Mouse (Mus musculus) embryonic facial prominence, embryonic 12.5 days (tissue): ENCODE measurements around the gene Ppp1r2. TPM values are rescaled to one million over a fixed set of nuclear protein-coding genes. Genes with fewer than 3 reads are reported as not detected.

Source experiments
- ATAC-seq: fragments of 200-750 bp; cut with Nextera tagmentation; 2 replicates; pipeline ENCODE4 v1.8.0; 2017; ENCODE audit not compliant: insufficient number of reproducible peaks, insufficient read depth, low FRiP score, low TSS enrichment
- H3K27ac ChIP-seq: fragments of 300-500 bp; sonication (generic); 2 replicates; pipeline ENCODE4 v1.5.1; 2016; ENCODE audit warnings: mild to moderate bottlenecking
- H3K27me3 ChIP-seq: fragments of 300-500 bp; sonication (generic); 2 replicates; pipeline ENCODE4 v1.6.1; 2016; ENCODE audit warnings: mild to moderate bottlenecking, moderate library complexity
- H3K36me3 ChIP-seq: fragments of 300-500 bp; sonication (generic); 2 replicates; pipeline ENCODE4 v1.6.1; 2016; ENCODE audit warnings: mild to moderate bottlenecking
- H3K4me1 ChIP-seq: fragments of 300-500 bp; sonication (generic); 2 replicates; pipeline ENCODE4 v1.6.1; 2016
- H3K4me2 ChIP-seq: fragments of 300-500 bp; sonication (generic); replicated peaks from 2 replicates; pipeline ENCODE4 v1.6.1; 2016; ENCODE audit warnings: mild to moderate bottlenecking, moderate library complexity
- H3K4me3 ChIP-seq: fragments of 300-500 bp; sonication (generic); 2 replicates; pipeline ENCODE4 v1.5.1; 2016; ENCODE audit warnings: mild to moderate bottlenecking
- H3K9ac ChIP-seq: fragments of 300-500 bp; sonication (generic); 2 replicates; pipeline ENCODE4 v1.6.1; 2016; ENCODE audit warnings: mild to moderate bottlenecking, moderate library complexity
- H3K9me3 ChIP-seq: fragments of 300-500 bp; sonication (generic); 2 replicates; pipeline ENCODE4 v1.6.1; 2016; ENCODE audit warnings: mild to moderate bottlenecking, moderate library complexity
- WGBS: fragments of 180-500 bp; shearing (Covaris S2); methylation state at CpG from one replicate; pipeline ENCODE4 v1.1.7; 2016; 5-methylcytosine and 5-hydroxymethylcytosine counted together
- polyA plus RNA-seq: library from polyadenylated mRNA; unstranded; fragments of >200 nt; fragmentation: Nextera tagmentation; extraction: Ambion mirVana; gene quantifications from 2 replicates; pipeline ENCODE4 v1.2.1, GENCODE M21; 2016

Gene Ppp1r2
- polyA plus RNA-seq, 1 experiment from 2014 or later, result 89.2 TPM

DNA sequence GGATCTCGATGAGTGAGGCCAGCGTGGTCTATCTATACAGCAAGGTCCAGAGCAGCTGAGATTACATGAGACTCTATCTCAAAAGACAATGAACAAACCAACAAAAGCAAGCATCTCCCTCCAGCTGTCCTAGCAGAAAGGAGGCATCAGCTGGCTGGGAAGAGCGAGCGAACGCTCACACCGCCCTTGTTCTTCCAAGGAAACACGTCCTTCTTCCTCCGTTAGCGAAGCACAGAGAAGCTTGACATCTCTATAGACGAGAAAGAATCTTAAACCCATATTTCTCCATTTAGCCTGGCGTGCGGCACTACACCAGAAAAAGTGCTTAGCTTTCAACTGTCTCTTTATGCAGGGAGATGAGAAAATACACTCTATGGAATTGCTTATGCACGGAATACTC lies 26.4 kb downstream of the Ppp1r2 start:
- no peaks in the 10 kb centered on the region for H3K4me1 ChIP-seq
- no peak overlapping the region for H3K9ac ChIP-seq
- peaks cover 9% of the 10 kb centered on the region; the same call in 1 of the 2 replicates for H3K36me3 ChIP-seq
- no peak overlapping the region for H3K27ac ChIP-seq
- no peak overlapping the region for H3K4me2 ChIP-seq
- H3K9me3 ChIP-seq, result no peaks in the 10 kb centered on the region
- ATAC-seq, result no peak
- 89% methylated on average over 13 of the region's 13 CpGs for WGBS
- H3K27me3 ChIP-seq, result no peaks in the 10 kb centered on the region
- no peak overlapping the region for H3K4me3 ChIP-seq

DNA sequence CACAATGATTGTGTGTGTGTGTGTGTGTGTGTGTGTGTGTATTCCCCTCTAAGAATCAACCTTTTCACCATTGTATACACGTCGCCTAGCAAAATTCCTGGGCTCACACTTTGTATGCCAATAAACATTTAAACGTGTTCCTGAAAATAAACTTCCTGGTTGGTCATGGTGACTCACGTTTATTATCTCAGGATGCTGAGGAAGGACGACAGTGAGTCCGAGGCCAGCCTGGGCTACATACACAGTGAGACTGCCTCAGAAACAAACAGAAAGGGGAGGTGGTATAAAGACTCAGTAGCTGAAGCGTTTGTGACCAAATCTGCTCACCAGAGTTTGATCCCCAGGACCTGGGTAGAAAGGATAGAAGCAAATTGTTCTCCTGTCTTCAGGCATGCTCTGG lies 27.6 kb downstream of the Ppp1r2 start:
- Histone ChIP-seq H3K36me3 (peaks cover 5% of the 10 kb centered on the region; the same call in 1 of the 2 replicates), H3K4me1 (no peaks in the 10 kb centered on the region), H3K4me3 (no peak overlapping the region), H3K27me3 (no peaks in the 10 kb centered on the region), H3K4me2 (no peak overlapping the region), H3K9me3 (no peaks in the 10 kb centered on the region), H3K27ac (no peak overlapping the region), H3K9ac (no peak overlapping the region)
- 85% methylated on average over 7 of the region's 7 CpGs for WGBS
- ATAC-seq, result no peak

GRCm38 (mm10) chr16:31244053-31244452 lies 31.0 kb downstream of the Ppp1r2 start:
- no peak for ATAC-seq
- 75% methylated on average over 3 of the region's 3 CpGs for WGBS
- H3K9ac ChIP-seq, result no peak overlapping the region
- H3K36me3 ChIP-seq, result no peaks in the 10 kb centered on the region
- no peaks in the 10 kb centered on the region for H3K27me3 ChIP-seq
- no peaks in the 10 kb centered on the region for H3K4me1 ChIP-seq
- no peak overlapping the region for H3K4me3 ChIP-seq
- no peaks in the 10 kb centered on the region for H3K9me3 ChIP-seq
- no peak overlapping the region for H3K27ac ChIP-seq
- H3K4me2 ChIP-seq, result no peak overlapping the region

DNA sequence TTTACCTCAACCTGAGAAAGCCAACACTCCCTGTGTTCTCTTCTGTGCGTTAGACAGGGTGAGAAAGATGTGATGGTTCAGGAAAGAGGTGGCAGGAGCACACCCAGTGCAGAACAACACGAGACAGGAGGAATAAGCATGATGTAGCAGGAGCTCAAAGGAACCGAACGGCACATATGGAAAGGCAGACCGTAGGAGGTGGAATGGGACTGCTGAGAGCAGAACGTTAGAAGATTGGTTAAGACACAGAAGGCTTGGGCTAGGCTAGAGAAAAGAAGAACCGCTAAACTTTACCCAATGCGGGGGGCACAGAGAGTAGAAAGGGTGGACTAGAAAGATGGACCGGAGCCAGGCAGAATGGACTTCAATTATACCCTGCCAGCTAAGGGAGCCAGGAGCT lies 33.6 kb downstream of the Ppp1r2 start:
- Histone ChIP-seq H3K4me2 (no peak overlapping the region), H3K27ac (no peak overlapping the region), H3K36me3 (no peaks in the 10 kb centered on the region), H3K9me3 (no peaks in the 10 kb centered on the region), H3K4me3 (no peak overlapping the region), H3K9ac (no peak overlapping the region), H3K4me1 (no peaks in the 10 kb centered on the region), H3K27me3 (no peaks in the 10 kb centered on the region)
- 86% methylated on average over 9 of the region's 9 CpGs for WGBS
- no peak for ATAC-seq

DNA sequence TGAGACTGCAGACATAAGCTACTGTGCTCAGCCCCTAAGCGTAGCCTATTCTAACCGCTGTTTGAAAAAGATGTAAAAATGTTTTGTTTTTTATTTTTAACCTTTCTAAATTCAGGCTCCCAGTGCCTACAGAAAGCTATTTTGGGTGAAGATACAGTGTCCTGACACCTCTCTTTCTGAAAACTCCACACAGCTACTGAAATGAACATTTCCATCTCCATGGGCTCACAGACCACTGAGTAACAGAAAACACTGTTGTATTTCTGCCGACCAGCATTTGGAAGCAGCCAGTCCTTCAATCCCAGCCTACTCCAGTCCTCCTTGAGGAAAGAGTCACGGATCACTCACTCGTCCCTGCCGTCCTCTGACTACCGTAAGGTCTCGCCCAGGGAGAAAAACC lies 34.5 kb downstream of the Ppp1r2 start:
- Histone ChIP-seq H3K27me3 (no peaks in the 10 kb centered on the region), H3K4me3 (no peak overlapping the region), H3K36me3 (no peaks in the 10 kb centered on the region), H3K27ac (no peak overlapping the region), H3K4me2 (no peak overlapping the region), H3K9ac (no peak overlapping the region), H3K4me1 (peaks cover 6% of the 10 kb centered on the region; the same call in 1 of the 2 replicates), H3K9me3 (no peaks in the 10 kb centered on the region)
- WGBS, result 90% methylated on average over 8 of the region's 8 CpGs
- no peak for ATAC-seq

DNA sequence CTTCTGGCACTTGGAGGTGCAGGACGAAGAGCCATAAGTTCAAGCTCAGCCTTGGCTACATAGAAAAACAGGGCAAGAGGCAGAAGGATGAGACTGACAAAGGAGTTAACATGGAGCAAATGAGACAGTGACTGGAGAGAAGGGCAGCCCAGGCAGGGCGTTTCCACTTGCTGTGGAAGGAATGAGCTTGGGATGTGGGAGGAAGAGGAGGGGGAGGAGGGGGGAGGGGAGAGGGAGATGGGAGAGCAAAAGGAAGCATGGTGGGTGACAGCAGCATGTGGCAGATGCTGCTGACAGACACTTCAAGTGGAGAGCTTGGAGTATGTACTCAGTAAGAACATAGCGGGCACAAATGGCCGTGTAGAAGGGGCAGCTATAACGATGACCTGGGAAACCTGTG lies 36.8 kb downstream of the Ppp1r2 start:
- 69% methylated on average over 5 of the region's 5 CpGs for WGBS

DNA sequence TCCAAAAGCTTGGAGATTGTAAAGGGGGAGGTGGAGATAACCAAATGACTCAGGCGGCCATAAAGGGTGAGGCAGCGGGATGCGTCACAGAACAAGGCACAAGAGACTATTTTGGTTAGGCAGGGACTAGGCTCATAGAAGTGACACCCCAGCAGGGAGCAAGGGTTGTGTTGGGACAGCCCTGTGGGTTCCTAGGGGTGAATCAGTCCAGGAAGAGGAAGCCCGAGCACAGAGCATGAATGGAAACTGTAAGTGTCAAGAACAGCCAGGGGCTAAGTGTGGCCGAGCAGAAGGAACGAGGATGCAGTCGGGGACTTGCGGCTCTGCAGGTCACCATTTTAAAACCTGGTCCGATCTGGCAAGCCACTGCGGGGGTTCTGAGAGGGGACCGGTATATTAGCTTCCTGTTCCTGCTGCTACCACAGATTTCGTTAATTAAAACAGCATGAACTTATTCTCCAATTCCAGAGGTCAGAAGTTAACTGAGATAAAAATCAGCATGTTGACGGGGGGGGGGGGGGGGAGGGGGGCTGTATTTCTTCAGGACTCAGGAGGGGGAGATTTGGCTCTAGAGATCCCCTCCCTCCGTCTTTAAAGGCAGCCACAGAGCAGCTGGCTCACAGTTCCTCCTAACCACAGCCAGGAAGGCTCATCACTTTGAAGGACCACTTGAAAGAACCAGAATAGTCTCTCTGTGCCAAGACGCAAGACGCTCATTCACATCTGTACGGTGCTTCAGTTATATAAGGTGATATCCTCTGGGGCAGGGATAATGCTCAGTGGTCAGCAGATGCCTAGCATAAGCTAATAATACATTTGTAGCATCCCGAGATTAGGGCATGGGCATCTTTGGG lies 39.4 kb downstream of the Ppp1r2 start:
- no peaks in the 10 kb centered on the region for H3K36me3 ChIP-seq
- peak overlapping the region; percentile 38 for H3K4me2 ChIP-seq
- 0 out of 2 replicates have a peak overlapping the region, but pooled peaks have one; percentile 12 for H3K4me3 ChIP-seq
- no peak overlapping the region for H3K9ac ChIP-seq
- ATAC-seq, result no peak; the same call in 1 of the 2 replicates
- peaks cover 4% of the 10 kb centered on the region; the same call in 1 of the 2 replicates for H3K27me3 ChIP-seq
- no peak overlapping the region for H3K27ac ChIP-seq
- 11% methylated on average over 17 of the region's 18 CpGs for WGBS
- no peaks in the 10 kb centered on the region for H3K9me3 ChIP-seq
- H3K4me1 ChIP-seq, result peaks cover 17% of the 10 kb centered on the region

More for the DNA sequence above, 36.8 kb downstream of the Ppp1r2 start:
- no peaks in the 10 kb centered on the region for H3K36me3 ChIP-seq
- H3K4me1 ChIP-seq, result peaks cover 16% of the 10 kb centered on the region
- no peaks in the 10 kb centered on the region for H3K9me3 ChIP-seq
- H3K27ac ChIP-seq, result no peak overlapping the region
- no peak overlapping the region for H3K4me2 ChIP-seq
- no peak for ATAC-seq
- no peak overlapping the region for H3K9ac ChIP-seq
- peaks cover 4% of the 10 kb centered on the region; the same call in 1 of the 2 replicates for H3K27me3 ChIP-seq
- H3K4me3 ChIP-seq, result no peak overlapping the region

- Histone ChIP-seq H3K27ac (no peak overlapping the region), H3K4me2 (0 out of 2 replicates have a peak overlapping the region, but pooled peaks have one; percentile 38), H3K4me1 (peaks cover 17% of the 10 kb centered on the region), H3K4me3 (no peak overlapping the region), H3K27me3 (peaks cover 4% of the 10 kb centered on the region; the same call in 1 of the 2 replicates), H3K9me3 (no peaks in the 10 kb centered on the region), H3K9ac (no peak overlapping the region), H3K36me3 (no peaks in the 10 kb centered on the region)
- no peak for ATAC-seq
- 79% methylated on average over 12 of the region's 12 CpGs for WGBS
Measured at GRCm38 (mm10) chr16:31234808-31235456, 40.1 kb downstream of the Ppp1r2 start.

GRCm38 (mm10) chr16:31234356-31234755 lies 40.7 kb downstream of the Ppp1r2 start:
- peaks cover 17% of the 10 kb centered on the region for H3K4me1 ChIP-seq
- H3K9ac ChIP-seq, result no peak overlapping the region
- H3K4me2 ChIP-seq, result 0 out of 2 replicates have a peak overlapping the region, but pooled peaks have one; percentile 33
- peaks cover 4% of the 10 kb centered on the region; the same call in 1 of the 2 replicates for H3K27me3 ChIP-seq
- WGBS, result 50% methylated on average over 3 of the region's 3 CpGs
- no peak overlapping the region for H3K27ac ChIP-seq
- H3K36me3 ChIP-seq, result no peaks in the 10 kb centered on the region
- ATAC-seq, result no peak
- H3K4me3 ChIP-seq, result no peak overlapping the region
- H3K9me3 ChIP-seq, result no peaks in the 10 kb centered on the region

- peak overlapping the region; percentile 33 for H3K4me2 ChIP-seq
- ATAC-seq, result no peak
- H3K36me3 ChIP-seq, result no peaks in the 10 kb centered on the region
- no peak overlapping the region for H3K27ac ChIP-seq
- no peak overlapping the region for H3K4me3 ChIP-seq
- no peaks in the 10 kb centered on the region for H3K9me3 ChIP-seq
- peaks cover 4% of the 10 kb centered on the region; the same call in 1 of the 2 replicates for H3K27me3 ChIP-seq
- H3K4me1 ChIP-seq, result peaks cover 17% of the 10 kb centered on the region
- 25% methylated on average over 20 of the region's 20 CpGs for WGBS
- no peak overlapping the region for H3K9ac ChIP-seq
Measured at GRCm38 (mm10) chr16:31233541-31234339, 41.3 kb downstream of the Ppp1r2 start.

GRCm38 (mm10) chr16:31233167-31233498 lies 41.9 kb downstream of the Ppp1r2 start:
- H3K27me3 ChIP-seq, result peaks cover 4% of the 10 kb centered on the region; the same call in 1 of the 2 replicates
- no peak for ATAC-seq
- H3K9me3 ChIP-seq, result no peaks in the 10 kb centered on the region
- WGBS, result 41% methylated on average over 4 of the region's 4 CpGs
- H3K4me2 ChIP-seq, result peak overlapping the region; percentile 33
- H3K9ac ChIP-seq, result no peak overlapping the region
- peaks cover 17% of the 10 kb centered on the region for H3K4me1 ChIP-seq
- H3K36me3 ChIP-seq, result no peaks in the 10 kb centered on the region
- no peak overlapping the region for H3K4me3 ChIP-seq
- no peak overlapping the region for H3K27ac ChIP-seq
